Mouse (Mus musculus): Measurements from ENCODE around the gene Mea1. TPM values are rescaled to one million over a fixed set of nuclear protein-coding genes. Genes with fewer than 3 reads are reported as not detected.

Gene Mea1
- polyA plus RNA-seq, 1 experiment from 2014 or later, result 302 TPM

DNA sequence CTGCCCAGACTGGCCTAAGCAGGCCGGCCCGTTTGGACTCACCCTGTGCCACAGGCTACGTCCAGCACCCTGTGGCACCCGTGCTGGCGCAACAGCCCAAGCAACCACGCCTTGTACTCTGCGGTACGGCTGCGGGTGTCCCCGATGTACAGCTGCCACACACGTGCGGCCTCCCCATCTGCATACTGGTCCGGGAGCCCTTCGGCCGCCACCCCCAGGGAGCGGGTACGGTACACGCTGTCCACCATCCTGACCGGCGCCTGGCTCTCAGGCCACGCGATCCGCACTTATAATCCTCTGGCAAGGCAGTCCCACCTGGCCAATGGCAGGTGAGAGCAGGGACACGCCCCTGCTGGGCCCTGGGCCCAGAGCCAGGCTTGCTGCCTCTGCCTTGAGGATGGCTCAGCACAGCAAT, 50.3 kb downstream of the Mea1 start, which contains the start of gene Gnmt:
Gnmt (minus strand) TSS at position 265 of the 415 bp plus-strand sequence.
- Histone ChIP-seq H3K4me2 (peak within 1 kb of the TSS; percentile 18), H3K9ac (no peak within 1 kb of the TSS), H3K9me3 (no peaks in the 10 kb centered on the region), H3K27ac (replicated peaks) (no peak within 1 kb of the TSS), H3K4me3 (no peak within 1 kb of the TSS), H3K27me3 (peaks cover 5% of the 10 kb centered on the region; the same call in 1 of the 2 replicates), H3K4me1 (replicated peaks) (no peaks in the 10 kb centered on the region), H3K36me3 (no peaks in the 10 kb centered on the region; the same call in 1 of the 2 replicates)
- ATAC-seq (ENCODE audit: low FRiP score, low read depth), result peak; percentile 36; the same call in 1 of the 2 replicates
- WGBS, result 21% methylated on average over 24 of the region's 24 CpGs

Other genes with a start within 250 kb of the Mea1 start
- 2.8 and 3.0 TPM in 2 replicates for gene Crip3, start 249.9 kb upstream of the Mea1 start, polyA plus RNA-seq (2015; fragmentation: Nextera tagmentation; extraction: Ambion mirVana)
- 0.10 TPM in 1 of 2 replicates, not detected in the other for gene Slc22a7, start 240.3 kb upstream of the Mea1 start, polyA plus RNA-seq (2015; fragmentation: Nextera tagmentation; extraction: Ambion mirVana)
- 8.6 and 8.9 TPM in 2 replicates for gene Ttbk1, start 191.1 kb upstream of the Mea1 start, polyA plus RNA-seq (2015; fragmentation: Nextera tagmentation; extraction: Ambion mirVana)
- 21.8 and 22.4 TPM in 2 replicates for gene Dnph1, start 182.1 kb upstream of the Mea1 start, polyA plus RNA-seq (2015; fragmentation: Nextera tagmentation; extraction: Ambion mirVana)
- gene Cul9, start 132.4 kb upstream of the Mea1 start, polyA plus RNA-seq (2015; fragmentation: Nextera tagmentation; extraction: Ambion mirVana), result 21.0 and 26.5 TPM in 2 replicates
- gene Srf, start 122.6 kb upstream of the Mea1 start, polyA plus RNA-seq (2015; fragmentation: Nextera tagmentation; extraction: Ambion mirVana), result 2.7 and 4.5 TPM in 2 replicates
- gene Ptk7, start 49.3 kb upstream of the Mea1 start, polyA plus RNA-seq (2015; fragmentation: Nextera tagmentation; extraction: Ambion mirVana), result 32.8 and 34.1 TPM in 2 replicates
- 33.9 and 35.9 TPM in 2 replicates for gene Klc4, start 32.8 kb upstream of the Mea1 start, polyA plus RNA-seq (2015; fragmentation: Nextera tagmentation; extraction: Ambion mirVana)
- gene Mrpl2, start 32.6 kb upstream of the Mea1 start, polyA plus RNA-seq (2015; fragmentation: Nextera tagmentation; extraction: Ambion mirVana), result 64.3 TPM in 2 replicates
- 38.4 and 43.8 TPM in 2 replicates for gene Cul7, start 28.5 kb upstream of the Mea1 start, polyA plus RNA-seq (2015; fragmentation: Nextera tagmentation; extraction: Ambion mirVana)
- 53.0 TPM in 2 replicates for gene Rrp36, start 4.4 kb upstream of the Mea1 start, polyA plus RNA-seq (2015; fragmentation: Nextera tagmentation; extraction: Ambion mirVana)
- 168 and 179 TPM in 2 replicates for gene Klhdc3, start 2.1 kb downstream of the Mea1 start, polyA plus RNA-seq (2015; fragmentation: Nextera tagmentation; extraction: Ambion mirVana)
- 101 and 109 TPM in 2 replicates for gene Ppp2r5d, start 26.3 kb downstream of the Mea1 start, polyA plus RNA-seq (2015; fragmentation: Nextera tagmentation; extraction: Ambion mirVana)
- 29.7 and 30.7 TPM in 2 replicates for gene Pex6, start 32.7 kb downstream of the Mea1 start, polyA plus RNA-seq (2015; fragmentation: Nextera tagmentation; extraction: Ambion mirVana)
- 0.86 and 1.9 TPM in 2 replicates for gene Gnmt, start 50.4 kb downstream of the Mea1 start, polyA plus RNA-seq (2015; fragmentation: Nextera tagmentation; extraction: Ambion mirVana)
- gene Cnpy3, start 73.4 kb downstream of the Mea1 start, polyA plus RNA-seq (2015; fragmentation: Nextera tagmentation; extraction: Ambion mirVana), result 67.2 and 73.5 TPM in 2 replicates
- gene Ptcra, start 84.9 kb downstream of the Mea1 start, polyA plus RNA-seq (2015; fragmentation: Nextera tagmentation; extraction: Ambion mirVana), result 0.19 and 0.45 TPM in 2 replicates
- gene 2310039H08Rik, start 93.8 kb downstream of the Mea1 start, polyA plus RNA-seq (2015; fragmentation: Nextera tagmentation; extraction: Ambion mirVana), result 53.6 and 58.8 TPM in 2 replicates
- 82.2 and 87.9 TPM in 2 replicates for gene Rpl7l1, start 103.9 kb downstream of the Mea1 start, polyA plus RNA-seq (2015; fragmentation: Nextera tagmentation; extraction: Ambion mirVana)
- gene Bicral, start 179.7 kb downstream of the Mea1 start, polyA plus RNA-seq (2015; fragmentation: Nextera tagmentation; extraction: Ambion mirVana), result 7.7 and 10.3 TPM in 2 replicates
- 57.5 and 60.8 TPM in 2 replicates for gene Tbcc, start 211.9 kb downstream of the Mea1 start, polyA plus RNA-seq (2015; fragmentation: Nextera tagmentation; extraction: Ambion mirVana)
- gene Prph2, start 231.7 kb downstream of the Mea1 start, polyA plus RNA-seq (2015; fragmentation: Nextera tagmentation; extraction: Ambion mirVana), result 0.05 TPM in 1 of 2 replicates, not detected in the other

Measured in hindbrain, embryonic 15.5 days (tissue).